Mouse (Mus musculus) kidney, postnatal 4 days (tissue): ENCODE measurements around the gene Cacna1d.

ENCODE experiments used
- DNase-seq, 2 experiments: peaks; one replicate each; pipeline ENCODE4 v3.0.0; 2021; ENCODE audit warnings: mixed read lengths in 2 of 2

The Cacna1d gene

DNA sequence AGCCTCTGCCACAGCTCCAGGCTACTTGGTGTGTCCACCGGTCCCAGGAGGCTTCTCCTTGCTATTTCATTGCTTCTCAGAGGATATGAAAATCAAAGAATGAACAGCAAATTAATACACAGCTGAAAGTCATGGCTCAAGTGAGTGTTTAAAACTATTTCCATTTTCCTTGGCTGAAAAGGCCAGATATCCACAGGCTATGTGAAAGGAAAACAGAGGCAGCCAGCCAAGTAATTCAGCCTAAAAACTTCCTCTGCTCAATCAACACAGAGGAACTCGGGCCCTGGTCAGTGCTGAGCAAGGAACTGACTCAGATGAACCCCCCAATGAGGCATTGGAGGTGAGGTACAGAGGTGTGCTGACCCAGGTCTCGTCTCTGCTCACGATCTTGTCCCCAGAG lies 165.0 kb downstream of the Cacna1d start:
- no peak for DNase-seq

- DNase-seq = no peak
These were observed 166.3 kb downstream of the Cacna1d start for GRCm38 (mm10) chr14:30324994-30325393.

DNA sequence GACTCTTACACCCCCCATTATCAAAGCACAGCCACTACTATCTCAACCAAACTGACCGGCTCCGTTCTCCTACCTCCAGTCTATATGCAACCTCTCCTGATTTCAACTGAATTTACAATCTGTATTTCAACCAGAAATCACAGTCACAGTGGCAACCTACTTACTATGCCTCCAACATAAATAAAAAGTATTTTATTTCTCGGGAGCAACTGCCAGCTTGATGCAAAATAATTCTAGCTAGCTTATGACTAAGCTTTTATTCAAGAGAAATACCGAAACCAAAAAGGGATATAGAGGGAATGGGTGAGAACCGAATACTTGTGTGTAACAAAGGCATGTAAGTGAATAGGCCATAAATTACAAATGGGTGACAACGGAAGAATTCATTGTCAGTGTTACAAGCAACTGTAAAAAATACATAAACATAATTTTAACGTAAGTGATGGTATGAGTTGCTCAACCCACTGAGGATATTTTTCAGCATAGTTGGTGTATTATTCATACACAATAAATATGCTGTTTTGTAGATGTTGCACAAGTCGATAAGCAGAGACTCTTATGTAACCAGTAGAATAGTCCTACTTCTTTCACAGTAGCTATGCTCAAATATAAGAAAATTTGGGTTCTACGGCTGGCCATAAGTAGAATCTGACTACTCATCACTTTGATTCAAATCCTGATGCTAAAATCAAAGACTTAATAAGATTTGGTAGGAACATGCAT lies 172.4 kb downstream of the Cacna1d start:
- DNase-seq = no peak

GRCm38 (mm10) chr14:30318293-30318692 lies 173.0 kb downstream of the Cacna1d start:
- no peak for DNase-seq

DNA sequence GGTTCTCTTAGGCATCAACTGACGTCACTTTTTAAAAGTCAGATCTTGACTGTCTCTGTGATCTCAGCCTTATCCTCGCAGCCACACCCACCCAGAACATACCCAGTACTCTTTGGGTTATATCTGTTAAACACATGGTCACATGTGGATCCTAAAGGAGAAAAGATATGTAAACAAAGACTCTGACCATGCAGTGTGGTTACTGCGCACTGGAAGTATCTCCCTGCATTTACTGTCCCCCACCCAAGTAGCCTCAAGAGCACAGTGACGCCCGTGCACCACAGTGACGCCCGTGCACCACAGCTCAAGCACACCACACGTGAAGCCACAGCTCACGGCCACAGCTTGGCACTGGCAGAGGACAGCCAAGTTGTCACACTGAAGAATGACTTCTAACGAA lies 173.6 kb downstream of the Cacna1d start:
- no peak for DNase-seq

GRCm38 (mm10) chr14:30311206-30311889 lies 179.9 kb downstream of the Cacna1d start:
- no peak for DNase-seq

- DNase-seq = no peak
These were observed 181.0 kb downstream of the Cacna1d start for GRCm38 (mm10) chr14:30310236-30310635.

DNA sequence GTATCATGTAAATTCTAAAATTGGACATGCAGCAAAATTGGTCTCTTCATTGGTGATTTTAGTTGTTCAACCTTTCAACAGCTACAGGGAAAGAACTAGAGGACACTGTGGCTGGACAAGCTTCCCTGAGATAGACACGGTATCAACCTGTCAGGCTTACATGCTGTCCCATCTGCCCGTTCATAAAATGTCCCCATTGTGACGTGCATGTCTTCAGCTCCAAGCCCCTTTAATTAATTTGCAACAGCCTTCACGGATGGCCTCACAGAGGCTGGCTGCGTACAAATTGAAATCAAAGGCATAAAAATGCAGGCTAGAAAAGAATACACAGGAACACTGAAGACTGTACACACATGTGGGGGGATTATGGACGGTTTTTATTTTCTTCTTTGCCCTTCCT lies 185.0 kb downstream of the Cacna1d start:
- no peak for DNase-seq

DNA sequence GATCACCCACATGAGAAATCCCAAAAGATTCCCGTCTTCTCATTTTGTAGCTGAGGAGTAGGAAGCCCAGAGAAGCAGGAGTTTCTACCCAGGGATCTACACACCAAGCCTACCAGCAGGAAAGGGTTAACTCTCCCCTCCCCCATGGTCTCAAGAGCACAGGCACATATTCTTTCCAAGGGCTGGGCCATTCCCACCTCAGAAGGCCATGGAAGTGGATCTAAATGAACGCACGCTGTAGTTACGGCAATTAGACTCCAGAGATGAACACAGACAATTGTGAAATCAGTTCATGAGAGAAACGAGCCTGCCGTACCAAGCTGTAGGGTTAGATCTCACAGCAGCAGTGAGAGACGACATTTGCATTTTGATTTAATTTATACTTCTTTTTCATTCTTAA lies 191.3 kb downstream of the Cacna1d start:
- DNase-seq = no peak

- DNase-seq = no peak
These were observed 193.8 kb downstream of the Cacna1d start for GRCm38 (mm10) chr14:30297492-30297891.

GRCm38 (mm10) chr14:30292135-30292463 lies 199.2 kb downstream of the Cacna1d start:
- no peak for DNase-seq

DNA sequence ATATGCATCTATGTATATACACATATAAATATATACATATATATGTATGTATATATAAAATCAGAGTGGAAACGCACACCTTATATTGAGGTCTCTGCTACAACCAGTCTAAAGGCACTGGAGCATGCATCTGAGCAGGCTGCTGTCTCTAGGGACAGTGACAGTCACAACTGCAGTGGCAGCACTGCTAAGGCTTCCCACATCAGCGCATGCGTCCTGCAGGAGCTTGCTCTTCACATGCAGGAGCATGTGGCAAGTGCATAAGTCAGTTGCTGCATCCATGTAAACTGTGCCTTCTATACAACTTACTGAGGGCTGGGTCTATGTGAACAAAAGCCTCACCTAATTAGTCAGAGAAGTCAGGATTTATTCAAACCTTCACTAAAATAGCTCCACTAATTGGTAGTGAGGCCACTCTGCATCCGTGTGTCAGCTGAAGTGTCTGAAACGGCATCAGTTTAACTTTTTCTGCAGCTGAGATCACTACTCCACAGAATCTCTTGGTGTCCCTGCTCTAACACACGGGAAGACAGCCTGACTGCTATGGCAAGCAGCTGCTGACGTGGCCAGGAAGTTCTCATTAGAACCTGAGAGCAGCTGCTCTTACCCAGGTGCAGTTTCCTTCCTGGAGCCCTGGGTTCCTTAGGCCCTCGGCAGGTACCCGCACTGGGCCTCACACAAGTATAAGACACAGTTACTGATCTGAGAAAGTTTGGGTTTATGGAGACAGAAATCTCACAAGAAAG lies 199.7 kb downstream of the Cacna1d start:
- no peak for DNase-seq

GRCm38 (mm10) chr14:30284446-30284845 lies 206.8 kb downstream of the Cacna1d start:
- no peak for DNase-seq

DNA sequence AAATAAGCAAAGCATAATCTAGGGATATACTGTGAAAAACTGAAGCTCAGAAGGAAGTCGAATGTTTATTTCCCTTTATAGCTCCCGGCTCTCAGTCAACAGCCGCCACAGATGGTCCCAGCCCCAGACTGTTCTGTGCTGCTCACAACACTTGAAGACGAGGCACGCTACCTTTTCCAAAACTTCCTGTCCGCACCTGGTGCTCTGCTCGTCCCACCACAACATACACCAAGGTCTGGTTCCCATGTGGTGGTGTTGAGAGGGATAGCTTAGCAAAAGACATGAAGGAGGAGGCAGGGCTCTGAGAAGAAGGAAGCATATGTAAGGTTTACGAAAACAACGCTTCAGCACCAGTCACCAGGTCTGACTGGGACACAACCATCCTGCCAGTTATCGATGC lies 207.2 kb downstream of the Cacna1d start:
- DNase-seq = no peak

DNA sequence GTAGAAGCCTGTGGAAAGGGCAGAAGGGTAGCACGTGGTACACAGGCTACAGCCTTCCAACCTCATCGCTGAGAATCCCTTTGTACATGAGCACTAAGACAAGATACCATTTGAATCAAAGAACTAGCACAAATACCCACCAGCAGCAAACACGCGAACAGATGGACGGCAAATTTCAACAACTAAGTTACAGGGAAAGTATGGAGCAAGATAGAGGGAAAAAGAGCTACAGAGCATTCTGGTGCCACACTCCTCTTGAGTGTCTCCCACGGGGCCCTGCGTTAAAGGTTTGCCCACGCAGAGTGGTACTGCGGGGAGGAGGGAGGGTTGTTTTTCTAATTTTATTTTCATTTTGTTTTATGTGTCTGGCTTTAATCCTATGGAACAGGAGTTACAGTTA lies 215.7 kb downstream of the Cacna1d start:
- DNase-seq = no peak

- DNase-seq = no peak
These were observed 218.3 kb downstream of the Cacna1d start for GRCm38 (mm10) chr14:30272976-30273375.

- DNase-seq = no peak
These were observed 218.7 kb downstream of the Cacna1d start for GRCm38 (mm10) chr14:30272523-30272922.

DNA sequence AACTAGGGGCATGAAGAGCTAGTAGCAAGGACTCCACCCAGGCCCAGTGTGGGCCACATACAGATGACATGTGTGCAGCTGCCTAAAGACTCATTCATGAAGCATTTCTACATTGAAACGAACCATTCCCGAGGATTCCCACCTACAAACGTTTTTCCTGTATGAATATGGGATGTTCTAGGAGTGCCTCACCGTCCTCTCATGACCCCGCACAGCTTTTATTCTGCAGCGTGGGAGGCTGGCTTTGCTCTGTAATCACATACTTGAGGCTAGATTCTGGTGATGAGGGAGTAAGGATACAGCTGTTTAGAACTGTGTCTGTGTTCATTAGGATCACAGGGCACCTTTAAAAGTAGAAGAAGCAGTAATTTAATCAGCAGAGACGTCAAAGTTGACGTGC lies 219.4 kb downstream of the Cacna1d start:
- DNase-seq = no peak

DNA sequence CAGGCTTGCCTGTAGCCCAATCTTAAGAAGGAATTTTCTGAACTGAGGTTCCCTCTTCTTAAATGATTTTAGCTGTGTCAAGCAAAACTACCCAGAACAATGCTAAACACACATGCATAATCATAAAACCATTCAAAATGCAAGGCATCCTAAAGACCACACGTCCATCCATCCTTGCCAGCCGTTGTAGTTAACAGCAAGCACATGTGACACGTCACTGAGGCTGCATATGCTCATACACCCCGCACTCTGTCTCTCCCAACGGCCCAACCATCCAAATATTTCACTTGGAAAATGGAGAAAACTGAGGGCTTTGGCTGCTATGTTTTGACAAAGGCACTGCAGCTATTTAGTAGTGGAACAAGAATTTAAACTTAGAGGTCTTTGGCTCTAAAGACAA lies 220.9 kb downstream of the Cacna1d start:
- DNase-seq = no peak

DNA sequence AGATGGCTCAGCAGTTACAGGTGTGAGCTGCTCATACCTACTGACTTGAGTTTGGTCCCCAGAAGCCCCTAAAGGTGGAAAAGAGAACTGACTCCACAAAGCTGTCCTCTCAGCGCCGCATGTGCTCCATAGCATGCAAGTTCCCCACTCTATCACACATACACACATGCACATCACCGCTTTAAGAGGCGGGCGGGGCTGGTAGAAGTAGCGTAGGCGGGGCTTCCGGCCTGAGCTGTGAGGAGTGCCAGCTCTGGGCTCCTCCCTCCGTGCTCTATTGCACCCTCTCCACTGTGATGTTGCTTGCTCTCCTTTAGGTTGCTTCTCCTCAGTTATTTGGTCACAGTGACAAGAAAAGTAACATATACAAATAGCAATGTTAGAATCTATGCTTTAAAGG lies 225.5 kb downstream of the Cacna1d start:
- DNase-seq = no peak

DNA sequence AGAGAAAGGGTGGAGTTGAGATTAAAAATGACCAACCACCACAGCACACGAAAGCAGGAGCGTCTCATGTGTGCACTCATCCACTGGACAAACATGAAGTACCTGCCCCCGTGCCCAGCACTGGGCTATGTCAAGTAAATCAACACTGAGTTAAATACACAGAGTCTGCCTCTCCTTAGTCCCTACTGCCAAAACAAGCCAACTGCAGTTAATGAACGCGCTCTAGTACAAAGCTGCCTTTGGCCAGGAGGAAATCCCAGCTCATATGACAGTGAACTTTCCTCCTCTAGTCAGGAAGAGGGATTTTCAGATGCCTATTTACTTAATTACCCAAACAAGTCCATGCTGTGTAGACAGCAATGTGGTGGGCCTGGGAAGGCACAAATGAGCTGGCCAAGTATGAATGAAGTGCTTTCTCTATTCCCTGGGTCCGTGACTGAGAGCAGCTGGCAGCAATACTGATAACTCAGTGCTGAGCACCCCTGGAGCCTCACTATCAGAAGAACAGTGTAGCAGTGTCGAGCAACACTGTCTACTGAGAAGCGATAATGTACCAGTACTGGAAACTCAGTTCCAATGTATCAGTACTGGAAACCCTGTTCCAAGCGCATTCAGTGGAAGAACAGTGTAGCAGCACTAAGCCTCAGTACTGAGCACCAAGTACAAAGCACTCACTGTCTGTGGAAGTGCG lies 229.5 kb downstream of the Cacna1d start:
- no peak for DNase-seq

- DNase-seq = no peak
These were observed 233.6 kb downstream of the Cacna1d start for GRCm38 (mm10) chr14:30257626-30258025.

DNA sequence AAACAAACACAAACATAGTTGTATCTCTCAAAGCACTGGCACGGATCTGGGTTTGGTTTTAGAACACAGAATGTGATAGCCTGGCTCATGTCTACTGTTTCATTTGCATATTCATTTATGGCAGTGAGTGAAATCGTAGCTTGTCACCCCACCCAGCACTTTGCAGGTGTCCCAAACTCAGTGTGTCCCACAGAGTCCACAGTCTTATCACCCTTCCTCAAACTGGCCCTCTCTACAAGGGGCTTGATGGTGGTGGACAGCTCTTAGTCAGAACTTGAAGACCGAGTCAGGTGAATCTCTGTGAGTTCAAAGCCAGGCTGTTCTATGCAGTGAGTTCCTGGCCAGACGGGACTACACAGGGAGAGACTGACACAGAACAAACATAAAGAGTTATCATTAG lies 234.8 kb downstream of the Cacna1d start:
- no peak for DNase-seq
